Mouse (Mus musculus): ENCODE results near the gene Mre11a. TPM values are rescaled to one million over a fixed set of nuclear protein-coding genes. Genes with fewer than 3 reads are reported as not detected.
A peak's percentile ranks its signal among the peaks of the same experiment; 100 is the strongest.
"Not testable (repeated sequence)": the region's sequence is repeated elsewhere in the genome, so short reads cannot be mapped to it uniquely, and the experiment has no call there.

The Mre11a gene
- polyA plus RNA-seq, 1 experiment: 6.2 TPM

DNA sequence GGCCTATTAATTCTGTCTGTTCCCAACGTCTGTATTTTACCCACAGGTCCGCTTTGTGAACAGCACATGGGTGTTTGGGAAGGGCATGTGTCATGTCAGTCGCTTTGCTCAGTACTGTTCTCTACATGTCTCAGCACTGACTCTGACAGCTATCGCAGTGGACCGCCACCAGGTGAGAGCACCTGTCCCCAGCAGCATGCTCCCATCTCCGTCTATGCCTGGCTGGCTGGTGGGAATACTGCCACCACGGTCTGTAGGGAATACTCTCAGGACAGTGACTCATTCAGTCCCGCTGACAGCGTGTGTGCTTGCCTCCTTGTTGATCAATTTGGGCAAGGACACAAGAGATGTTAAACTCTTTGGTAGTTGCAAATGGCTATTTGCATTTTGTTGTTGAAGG is 80.3 kb downstream of the Mre11a start:
- DNase-seq (ENCODE audit: extremely low spot score in 1 of 2, low spot score in 1 of 2): no peak

DNA sequence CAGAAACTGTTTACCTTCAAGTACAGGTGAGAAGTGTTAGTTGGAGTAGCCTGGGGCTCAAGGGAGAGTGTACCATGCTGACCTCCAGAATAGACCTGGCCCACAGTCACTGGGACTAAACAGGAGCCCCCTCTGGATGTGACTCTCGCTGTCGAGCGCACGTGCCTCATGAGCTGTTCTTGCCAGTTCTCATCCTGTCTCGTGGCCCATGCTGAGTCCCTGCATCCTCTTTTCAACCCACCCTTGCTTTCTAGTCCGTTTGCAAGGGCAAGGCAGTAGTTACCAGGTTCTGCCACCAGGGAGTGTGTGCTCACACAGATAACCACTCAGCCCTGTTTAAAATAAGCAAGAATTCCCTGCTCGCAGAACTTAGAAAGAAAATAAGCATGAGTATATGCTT is 82.5 kb downstream of the Mre11a start:
- peak; percentile 35 to 82 for DNase-seq (ENCODE audit: extremely low spot score in 1 of 2, low spot score in 1 of 2)

DNA sequence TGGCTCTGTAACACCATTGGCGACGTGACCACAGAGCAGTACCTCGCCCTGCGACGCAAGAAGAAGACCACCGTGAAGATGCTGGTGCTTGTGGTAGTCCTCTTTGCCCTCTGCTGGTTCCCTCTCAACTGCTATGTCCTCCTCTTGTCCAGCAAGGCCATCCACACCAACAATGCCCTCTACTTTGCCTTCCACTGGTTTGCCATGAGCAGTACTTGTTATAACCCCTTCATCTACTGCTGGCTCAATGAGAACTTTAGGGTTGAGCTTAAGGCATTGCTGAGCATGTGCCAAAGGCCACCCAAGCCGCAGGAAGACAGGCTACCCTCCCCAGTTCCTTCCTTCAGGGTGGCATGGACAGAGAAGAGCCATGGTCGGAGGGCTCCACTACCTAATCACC is 83.9 kb downstream of the Mre11a start:
- DNase-seq (ENCODE audit: extremely low spot score in 1 of 2, low spot score in 1 of 2): no peak

DNA sequence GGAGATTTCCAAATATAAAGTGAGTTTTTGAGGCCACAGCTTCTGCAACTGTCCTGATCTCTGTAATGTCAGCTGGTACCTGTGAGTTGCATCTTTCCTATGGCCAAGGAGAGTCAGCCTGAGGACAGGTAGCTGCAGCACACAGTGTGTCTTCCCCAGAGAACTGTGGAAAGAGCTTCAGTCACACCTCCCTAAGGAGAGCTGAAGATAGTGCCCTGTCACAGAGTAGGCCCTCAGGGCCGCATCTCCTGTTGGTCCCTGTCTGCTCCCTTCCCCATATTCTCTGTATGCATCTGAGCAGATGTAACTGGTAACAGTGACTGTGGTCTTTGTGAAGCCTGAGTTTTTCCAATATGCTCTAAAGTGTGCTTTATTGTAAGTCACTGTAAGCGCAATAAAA is 85.9 kb downstream of the Mre11a start:
- no peak for DNase-seq (ENCODE audit: extremely low spot score in 1 of 2, low spot score in 1 of 2)

DNA sequence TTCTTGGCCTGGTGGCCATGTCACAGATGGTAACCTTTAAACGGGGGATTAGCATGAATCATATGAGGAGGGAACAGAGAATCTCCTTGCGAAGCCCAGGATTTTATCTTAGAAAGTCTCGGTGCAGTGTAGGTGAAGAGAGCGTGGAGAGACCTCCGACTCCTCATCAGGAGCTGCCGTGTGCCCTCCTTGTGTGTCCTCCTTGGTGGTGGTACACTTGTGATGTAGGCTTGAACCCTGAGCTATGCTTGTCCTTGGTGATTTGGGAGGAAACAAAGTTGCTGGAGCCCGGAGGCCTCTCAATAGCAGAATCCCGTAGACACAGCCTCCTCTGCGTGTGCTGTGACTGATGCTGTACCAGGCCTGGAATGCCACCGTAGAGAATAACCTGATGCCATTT is 86.3 kb downstream of the Mre11a start:
- DNase-seq (ENCODE audit: extremely low spot score in 1 of 2, low spot score in 1 of 2): no peak

DNA sequence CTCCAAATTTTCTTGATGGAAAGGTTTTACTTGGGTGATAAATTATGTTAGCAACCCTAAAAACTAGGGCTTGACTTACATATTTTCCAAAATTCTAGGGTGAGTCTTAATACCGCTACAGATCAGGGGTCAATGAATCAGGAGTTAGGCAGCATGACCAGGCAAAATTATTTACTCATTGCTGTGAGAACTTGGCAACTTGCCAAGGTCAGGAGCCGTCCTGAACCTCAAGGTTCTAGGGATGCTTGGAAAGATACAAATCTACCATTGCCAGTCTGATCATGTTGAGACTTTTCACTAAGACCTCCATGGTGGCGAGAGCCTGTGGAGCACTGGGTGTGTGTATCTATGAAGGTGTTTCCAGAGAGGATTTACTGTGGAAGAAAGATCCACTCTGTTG is 87.1 kb downstream of the Mre11a start:
- no peak for DNase-seq (ENCODE audit: extremely low spot score in 1 of 2, low spot score in 1 of 2)

DNA sequence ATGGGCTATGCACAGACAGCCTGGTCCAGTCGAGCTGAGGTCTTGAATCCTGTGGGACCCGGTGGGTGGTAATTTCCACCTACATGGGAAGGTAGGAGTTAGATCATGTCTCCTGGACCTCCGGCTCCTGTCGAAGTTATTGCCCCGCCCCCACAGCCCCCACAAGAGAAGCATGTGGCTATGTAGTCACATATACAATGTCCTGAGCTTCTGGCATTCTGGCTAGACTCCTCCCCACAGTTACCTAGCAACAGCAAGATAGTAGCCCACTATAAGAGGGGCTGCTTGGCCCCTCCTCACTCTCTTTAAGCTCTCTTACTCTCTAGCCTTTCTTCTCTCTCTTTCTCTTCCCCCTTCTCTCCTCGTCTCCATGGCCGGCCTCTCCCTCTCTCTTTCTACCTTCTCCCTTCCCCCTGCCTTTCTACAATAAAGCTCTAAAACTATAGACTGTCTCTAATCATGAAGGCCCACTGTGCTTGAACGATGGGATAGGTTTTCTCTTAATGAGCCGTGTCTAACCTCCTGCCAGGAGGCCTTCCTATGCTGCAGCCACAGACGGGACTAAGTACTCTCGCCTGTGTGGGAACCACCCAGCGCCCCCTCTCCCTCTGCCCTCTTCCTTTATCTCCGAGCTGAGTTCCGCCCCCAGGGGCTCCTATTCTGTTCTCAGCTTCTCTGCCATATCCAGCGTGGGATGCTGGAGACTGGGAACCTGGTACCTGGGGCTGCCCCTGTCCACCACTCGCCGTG is 87.9 kb downstream of the Mre11a start:
- DNase-seq (ENCODE audit: extremely low spot score in 1 of 2, low spot score in 1 of 2): no peak

DNA sequence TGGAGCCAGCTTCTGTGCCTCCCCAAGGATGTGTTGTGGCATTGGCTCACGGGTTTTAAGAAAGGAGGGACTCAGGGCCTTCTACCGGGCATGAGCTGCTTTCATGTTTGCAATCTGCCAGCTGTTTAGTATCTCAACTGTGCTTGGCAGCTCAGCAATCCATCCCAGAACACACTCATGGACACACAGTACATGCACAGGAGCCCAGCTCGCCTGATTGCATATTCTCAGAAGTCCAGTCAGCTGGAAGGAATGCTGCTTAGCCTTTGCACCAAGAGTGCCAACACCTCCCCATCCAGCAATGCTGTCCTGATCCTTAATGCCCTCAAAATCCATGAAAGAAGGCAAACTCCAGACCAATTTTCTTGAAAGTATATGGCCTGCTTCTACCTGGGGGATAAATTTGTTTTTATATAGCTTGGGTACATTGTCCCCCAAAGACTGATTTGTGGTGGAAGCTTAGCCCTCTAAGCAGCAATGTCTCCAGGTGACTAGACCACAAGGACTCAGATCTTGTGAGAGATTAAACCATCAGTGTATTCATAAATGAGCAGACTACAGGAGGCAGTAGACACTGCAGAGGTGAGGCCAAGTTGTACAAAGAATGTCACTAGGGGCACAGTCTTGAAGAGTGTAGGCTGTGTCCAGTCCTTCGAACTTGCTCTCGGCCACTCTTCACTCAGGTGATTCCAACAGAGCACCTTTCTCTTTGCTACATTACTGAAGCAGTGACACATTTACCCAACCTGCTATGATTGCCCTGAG is 91.5 kb downstream of the Mre11a start:
- no peak for DNase-seq (ENCODE audit: extremely low spot score in 1 of 2, low spot score in 1 of 2)

DNA sequence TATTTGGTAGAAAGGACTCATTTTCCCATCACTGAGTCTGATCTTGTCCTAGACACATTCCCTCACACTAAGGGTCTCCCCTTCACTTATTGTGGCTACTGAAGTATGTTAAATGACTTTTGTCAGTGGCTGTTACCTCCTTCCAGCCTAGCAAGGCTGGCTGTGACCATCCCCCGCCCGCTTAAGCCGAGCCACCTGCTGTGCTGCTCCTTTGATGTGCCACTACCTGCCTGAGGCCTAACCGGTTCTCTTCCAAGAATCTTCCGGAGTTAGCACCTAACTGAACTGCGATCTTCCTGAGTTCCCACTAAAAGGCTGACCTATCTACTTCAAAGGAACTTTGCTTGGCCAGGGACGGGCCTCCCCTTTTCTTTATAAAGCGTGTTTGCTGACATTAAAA is 92.1 kb downstream of the Mre11a start:
- not testable (repeated sequence) for DNase-seq (ENCODE audit: extremely low spot score in 1 of 2, low spot score in 1 of 2)

DNA sequence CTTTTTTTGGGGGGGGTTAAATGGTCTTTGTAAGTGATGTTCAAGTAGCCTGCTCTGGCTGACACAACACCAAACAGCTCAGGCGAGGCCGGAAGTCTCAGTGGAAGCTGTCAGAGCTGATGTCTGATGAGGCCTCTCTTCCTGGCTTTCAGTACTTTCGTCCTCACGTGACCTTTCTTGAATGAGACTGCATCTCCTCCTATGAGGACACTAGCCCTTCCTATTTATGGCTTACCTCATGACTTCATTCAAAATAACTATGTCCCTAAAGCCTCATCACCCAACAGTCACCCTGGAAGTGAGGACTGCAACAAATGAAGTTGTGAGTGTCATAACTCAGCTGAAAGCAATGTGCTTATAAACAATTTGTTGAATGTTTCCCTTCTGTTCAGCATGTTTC is 100.2 kb downstream of the Mre11a start:
- no peak for DNase-seq (ENCODE audit: extremely low spot score in 1 of 2, low spot score in 1 of 2)

DNA sequence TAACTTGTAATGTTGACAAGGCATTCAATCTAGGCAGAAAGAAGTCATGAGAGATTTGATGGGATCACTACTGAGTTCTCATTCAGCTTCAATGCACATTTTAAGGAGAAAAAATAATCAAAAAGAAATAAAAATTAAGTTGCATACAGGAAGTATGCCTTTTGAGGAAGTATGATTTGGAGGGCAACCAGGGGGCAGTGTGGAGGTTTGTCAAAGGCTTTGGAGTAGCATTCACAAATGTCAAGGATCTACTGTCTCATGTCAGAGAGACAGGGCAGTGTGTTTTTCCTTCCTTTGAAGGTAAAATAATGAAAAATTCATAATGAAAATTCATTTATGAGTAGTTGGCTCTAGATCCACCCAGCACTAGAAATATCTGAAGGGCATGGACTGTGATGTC is 100.7 kb downstream of the Mre11a start:
- DNase-seq (ENCODE audit: extremely low spot score in 1 of 2, low spot score in 1 of 2): no peak

DNA sequence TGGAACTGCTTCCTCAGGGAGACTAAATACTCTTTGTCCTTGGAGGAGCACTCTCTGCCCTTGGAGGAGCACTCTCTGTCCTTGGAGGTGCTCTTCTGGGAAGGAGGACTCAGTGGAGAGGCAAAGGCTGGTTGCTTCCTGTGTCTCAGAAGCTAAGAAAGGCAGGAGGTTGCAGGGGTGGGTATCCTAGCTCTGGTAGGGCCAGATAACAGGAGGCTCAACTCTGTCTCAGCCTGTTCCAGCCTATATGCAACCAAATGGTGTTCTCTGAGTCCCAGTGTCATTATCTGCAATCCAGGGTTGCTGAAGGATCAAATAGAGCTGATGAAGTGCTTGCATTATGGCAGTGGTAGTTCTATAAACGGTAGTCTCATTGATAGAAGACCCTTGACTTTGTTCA is 101.5 kb downstream of the Mre11a start:
- DNase-seq (ENCODE audit: extremely low spot score in 1 of 2, low spot score in 1 of 2): no peak

Other genes starting within 250 kb of the Mre11a start
- 13.7 and 15.1 TPM in 2 replicates for gene Amotl1, start 139.6 kb upstream of the Mre11a start, polyA plus RNA-seq (2012; rRNA removed)
- gene Piwil4, start 43.9 kb upstream of the Mre11a start, polyA plus RNA-seq (2012; rRNA removed): 0.15 and 0.16 TPM in 2 replicates
- 0.08 and 0.14 TPM in 2 replicates for gene Fut4, start 32.3 kb upstream of the Mre11a start, polyA plus RNA-seq (2012; rRNA removed)
- 3.7 and 5.5 TPM in 2 replicates for gene 1700012B09Rik, start 13.6 kb upstream of the Mre11a start, polyA plus RNA-seq (2012; rRNA removed)
- gene Ankrd49, start 202 bp downstream of the Mre11a start, polyA plus RNA-seq (2012; rRNA removed): 12.0 and 12.3 TPM in 2 replicates
- 14.6 and 17.6 TPM in 2 replicates for gene Gpr83, start 75.6 kb downstream of the Mre11a start, polyA plus RNA-seq (2012; rRNA removed)
- gene Izumo1r, start 119.3 kb downstream of the Mre11a start, polyA plus RNA-seq (2012; rRNA removed): not detected in 2 replicates